Mouse (Mus musculus) limb, embryonic 10.5 days (tissue): ENCODE measurements at regions not wholly inside any gene's neighbourhood (a gene's known extent, or its start where the extent isn't known, plus 50 kb on each side); places are given as distances from the start of the nearest gene placed in this dataset.

Experiments used
- DNase-seq: peaks from one replicate; pipeline ENCODE4 v3.0.0-alpha.2; 2017; ENCODE audit warnings: low spot score
- H3K27ac ChIP-seq: fragments of 300-500 bp; sonication (generic); 2 replicates; pipeline ENCODE4 v1.5.1; 2016; ENCODE audit warnings: mild to moderate bottlenecking
- H3K27me3 ChIP-seq: fragments of 300-500 bp; sonication (generic); 2 replicates; pipeline ENCODE4 v1.6.1; 2016; ENCODE audit warnings: low read depth, mild to moderate bottlenecking; ENCODE audit not compliant: poor library complexity, severe bottlenecking
- H3K36me3 ChIP-seq: fragments of 300-500 bp; sonication (generic); 2 replicates; pipeline ENCODE4 v1.6.1; 2016; ENCODE audit warnings: mild to moderate bottlenecking, moderate library complexity
- H3K4me1 ChIP-seq: fragments of 300-500 bp; sonication (generic); 2 replicates; pipeline ENCODE4 v1.6.1; 2016
- H3K4me3 ChIP-seq: fragments of 300-500 bp; sonication (generic); 2 replicates; pipeline ENCODE4 v1.5.1; 2016; ENCODE audit warnings: mild to moderate bottlenecking, moderate library complexity
- H3K9me3 ChIP-seq: fragments of 300-500 bp; sonication (generic); replicated peaks from 2 replicates; pipeline ENCODE4 v1.6.1; 2016; ENCODE audit warnings: mild to moderate bottlenecking
- WGBS: fragments of 180-500 bp; shearing (Covaris S2); methylation state at CpG from one replicate; pipeline ENCODE4 v1.1.7; 2016; 5-methylcytosine and 5-hydroxymethylcytosine counted together

GRCm38 (mm10) chr10:24448001-24448561 is 147.2 kb upstream of the Ccn2 start:
- H3K9me3 ChIP-seq, result no peaks in the 10 kb centered on the region
- H3K36me3 ChIP-seq, result no peaks in the 10 kb centered on the region
- H3K4me3 ChIP-seq, result no peak overlapping the region
- no peak overlapping the region for H3K27ac ChIP-seq
- no peak for DNase-seq
- H3K27me3 ChIP-seq, result no peaks in the 10 kb centered on the region
- 0 out of 2 replicates have a peak, but pooled peaks cover 2% of the 10 kb centered on the region for H3K4me1 ChIP-seq
- 93% methylated on average over 9 of the region's 9 CpGs for WGBS

DNA sequence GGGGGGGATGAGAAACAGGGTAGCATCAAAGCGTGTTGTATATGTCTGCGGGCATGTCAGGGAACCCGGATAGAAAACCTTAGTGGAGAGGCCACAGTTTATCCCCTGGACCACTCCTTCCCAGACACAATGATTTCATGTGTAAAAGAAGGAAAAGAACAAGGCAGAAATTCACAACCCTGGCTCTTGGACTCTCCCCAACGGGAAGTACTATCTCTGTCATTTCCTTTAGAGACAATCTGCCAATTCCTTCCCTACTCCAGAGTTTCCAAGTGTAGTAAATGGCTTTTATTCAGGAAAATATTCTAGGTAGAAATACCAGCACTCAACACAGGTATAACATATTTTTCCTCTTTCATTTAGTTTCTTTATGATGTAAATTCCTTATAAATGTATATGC is 141.7 kb upstream of the Ccn2 start:
- Histone ChIP-seq H3K4me3 (no peak overlapping the region), H3K27me3 (no peaks in the 10 kb centered on the region), H3K4me1 (no peaks in the 10 kb centered on the region), H3K27ac (no peak overlapping the region), H3K9me3 (no peaks in the 10 kb centered on the region), H3K36me3 (no peaks in the 10 kb centered on the region)
- WGBS, result 89% methylated on average over 4 of the region's 4 CpGs
- DNase-seq, result no peak

GRCm38 (mm10) chr10:24458667-24459066 is 136.6 kb upstream of the Ccn2 start:
- WGBS, result 79% methylated on average over 2 of the region's 2 CpGs
- Histone ChIP-seq H3K36me3 (no peaks in the 10 kb centered on the region), H3K27me3 (no peaks in the 10 kb centered on the region), H3K4me1 (no peaks in the 10 kb centered on the region), H3K27ac (0 out of 2 replicates have a peak overlapping the region, but pooled peaks have one; percentile 54), H3K4me3 (no peak overlapping the region), H3K9me3 (no peaks in the 10 kb centered on the region)
- DNase-seq, result no peak

GRCm38 (mm10) chr10:24463873-24464272 is 131.4 kb upstream of the Ccn2 start:
- no peaks in the 10 kb centered on the region for H3K9me3 ChIP-seq
- WGBS, result 86% methylated on average over 1 of the region's 1 CpGs
- H3K4me3 ChIP-seq, result no peak overlapping the region
- H3K27me3 ChIP-seq, result no peaks in the 10 kb centered on the region
- no peaks in the 10 kb centered on the region for H3K4me1 ChIP-seq
- no peaks in the 10 kb centered on the region for H3K36me3 ChIP-seq
- no peak for DNase-seq
- no peak overlapping the region for H3K27ac ChIP-seq

DNA sequence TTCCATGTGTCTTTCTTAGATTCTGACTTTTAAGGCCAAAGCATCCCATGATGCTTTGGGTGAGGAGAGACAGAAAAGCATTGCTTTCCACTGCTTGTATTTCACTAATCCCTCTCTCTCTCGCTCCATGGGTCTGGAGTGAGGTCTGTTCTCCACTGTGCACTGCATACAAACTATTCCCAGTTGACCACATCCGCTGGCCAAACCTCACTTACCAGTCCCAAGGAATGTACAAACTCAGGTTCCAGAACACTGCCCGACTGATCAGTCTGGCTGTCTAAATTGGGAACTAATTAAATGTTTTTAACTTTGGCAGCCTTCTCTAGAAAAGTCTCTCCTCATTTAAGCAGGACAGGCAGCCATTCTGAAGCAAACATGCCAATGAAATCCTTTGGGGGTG is 130.9 kb upstream of the Ccn2 start:
- Histone ChIP-seq H3K9me3 (no peaks in the 10 kb centered on the region), H3K4me1 (no peaks in the 10 kb centered on the region), H3K4me3 (no peak overlapping the region), H3K36me3 (no peaks in the 10 kb centered on the region), H3K27ac (no peak overlapping the region), H3K27me3 (no peaks in the 10 kb centered on the region)
- WGBS, result 81% methylated on average over 3 of the region's 3 CpGs
- no peak for DNase-seq

DNA sequence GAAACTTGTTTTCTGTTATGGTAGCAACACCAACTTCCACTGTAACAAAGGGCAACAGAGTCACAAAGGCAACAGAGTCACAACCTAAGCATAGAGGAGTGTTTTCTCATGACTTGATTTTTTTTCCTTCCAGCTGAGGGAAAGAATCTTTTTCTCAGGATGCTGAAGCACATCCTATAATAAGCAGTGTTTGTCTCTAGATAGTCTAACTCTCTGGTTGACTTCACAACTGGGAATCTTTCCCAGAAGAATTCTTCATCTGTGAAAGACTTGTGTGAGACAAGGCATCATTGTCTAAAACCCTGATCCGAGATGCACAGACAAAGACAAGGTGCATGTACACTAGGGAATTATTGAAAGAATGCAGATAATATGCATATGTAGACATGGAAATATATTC is 125.5 kb upstream of the Ccn2 start:
- Histone ChIP-seq H3K9me3 (no peaks in the 10 kb centered on the region), H3K27ac (no peak overlapping the region), H3K4me3 (no peak overlapping the region), H3K27me3 (no peaks in the 10 kb centered on the region), H3K4me1 (no peaks in the 10 kb centered on the region), H3K36me3 (no peaks in the 10 kb centered on the region)
- no peak for DNase-seq
- WGBS, result 96% methylated on average over 1 of the region's 1 CpGs

DNA sequence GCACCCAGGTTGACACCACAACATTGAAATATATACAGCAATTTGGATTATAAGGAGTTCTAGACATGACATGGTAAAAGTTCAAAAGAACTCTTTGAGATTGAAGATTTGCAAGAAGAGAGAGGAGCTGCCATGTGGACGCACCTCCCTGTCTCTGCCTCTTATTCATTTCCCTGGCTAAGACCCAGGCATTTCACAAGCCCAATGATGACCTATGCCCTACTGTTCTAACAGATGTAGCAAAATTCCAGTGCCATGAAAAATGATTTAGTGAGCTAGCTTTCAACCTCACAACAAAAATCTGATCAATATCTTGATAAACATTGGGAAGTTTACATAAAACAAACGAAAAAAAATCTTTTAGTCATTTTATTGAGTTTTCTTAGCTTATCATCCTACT is 123.7 kb upstream of the Ccn2 start:
- H3K4me1 ChIP-seq, result no peaks in the 10 kb centered on the region
- H3K9me3 ChIP-seq, result no peaks in the 10 kb centered on the region
- no peak overlapping the region for H3K27ac ChIP-seq
- no peak for DNase-seq
- no peaks in the 10 kb centered on the region for H3K36me3 ChIP-seq
- H3K27me3 ChIP-seq, result no peaks in the 10 kb centered on the region
- 77% methylated on average over 2 of the region's 2 CpGs for WGBS
- H3K4me3 ChIP-seq, result no peak overlapping the region

DNA sequence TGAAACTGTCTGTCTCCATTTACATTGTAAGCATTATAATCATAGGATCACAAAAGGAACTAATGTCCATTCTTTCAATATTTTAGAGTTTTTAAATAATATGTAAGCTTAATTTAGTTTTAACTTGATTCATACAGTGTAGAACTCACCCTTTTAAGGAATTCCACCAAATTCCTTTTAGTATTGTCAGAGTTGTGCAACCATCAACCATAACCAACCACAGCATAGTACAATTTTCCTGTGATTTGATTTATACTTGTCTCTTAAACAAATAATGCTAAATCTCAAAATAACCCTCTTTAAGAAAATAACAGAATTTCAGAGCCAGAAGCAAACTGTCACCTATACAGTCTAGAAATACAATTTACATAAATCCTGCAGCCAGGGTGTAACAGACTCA is 119.0 kb upstream of the Ccn2 start:
- H3K27ac ChIP-seq, result no peak overlapping the region
- H3K4me1 ChIP-seq, result no peaks in the 10 kb centered on the region
- H3K4me3 ChIP-seq, result no peak overlapping the region
- H3K9me3 ChIP-seq, result no peaks in the 10 kb centered on the region
- H3K27me3 ChIP-seq, result no peaks in the 10 kb centered on the region
- no peaks in the 10 kb centered on the region for H3K36me3 ChIP-seq
- DNase-seq, result no peak

GRCm38 (mm10) chr10:24478535-24478934 is 116.7 kb upstream of the Ccn2 start:
- H3K36me3 ChIP-seq, result no peaks in the 10 kb centered on the region
- no peak overlapping the region for H3K4me3 ChIP-seq
- no peak overlapping the region for H3K27ac ChIP-seq
- WGBS, result 98% methylated on average over 2 of the region's 2 CpGs
- no peaks in the 10 kb centered on the region for H3K9me3 ChIP-seq
- H3K4me1 ChIP-seq, result peaks cover 11% of the 10 kb centered on the region
- DNase-seq, result no peak
- H3K27me3 ChIP-seq, result no peaks in the 10 kb centered on the region

DNA sequence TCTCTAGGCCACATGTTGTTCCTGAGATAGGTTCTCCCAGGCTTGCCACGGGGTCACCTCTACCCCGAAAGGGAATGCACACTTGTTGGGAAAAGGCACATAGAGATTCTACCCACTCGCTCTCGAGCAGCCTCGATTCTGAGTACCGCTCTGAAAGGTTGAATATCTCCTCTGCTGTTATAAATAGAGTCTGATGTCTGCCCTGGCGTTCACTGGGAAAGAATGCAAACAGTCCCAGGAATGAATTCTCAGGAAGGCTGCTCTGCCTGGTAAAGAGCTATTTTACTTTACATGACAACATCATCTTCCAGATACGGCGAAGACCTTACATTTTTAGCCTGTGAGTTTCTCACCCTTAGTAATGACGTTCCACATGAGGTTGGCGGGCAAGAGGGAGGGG is 116.1 kb upstream of the Ccn2 start:
- peaks cover 15% of the 10 kb centered on the region for H3K4me1 ChIP-seq
- H3K4me3 ChIP-seq, result no peak overlapping the region
- no peaks in the 10 kb centered on the region for H3K36me3 ChIP-seq
- H3K9me3 ChIP-seq, result no peaks in the 10 kb centered on the region
- no peak overlapping the region for H3K27ac ChIP-seq
- DNase-seq, result no peak
- H3K27me3 ChIP-seq, result no peaks in the 10 kb centered on the region
- 89% methylated on average over 11 of the region's 11 CpGs for WGBS

DNA sequence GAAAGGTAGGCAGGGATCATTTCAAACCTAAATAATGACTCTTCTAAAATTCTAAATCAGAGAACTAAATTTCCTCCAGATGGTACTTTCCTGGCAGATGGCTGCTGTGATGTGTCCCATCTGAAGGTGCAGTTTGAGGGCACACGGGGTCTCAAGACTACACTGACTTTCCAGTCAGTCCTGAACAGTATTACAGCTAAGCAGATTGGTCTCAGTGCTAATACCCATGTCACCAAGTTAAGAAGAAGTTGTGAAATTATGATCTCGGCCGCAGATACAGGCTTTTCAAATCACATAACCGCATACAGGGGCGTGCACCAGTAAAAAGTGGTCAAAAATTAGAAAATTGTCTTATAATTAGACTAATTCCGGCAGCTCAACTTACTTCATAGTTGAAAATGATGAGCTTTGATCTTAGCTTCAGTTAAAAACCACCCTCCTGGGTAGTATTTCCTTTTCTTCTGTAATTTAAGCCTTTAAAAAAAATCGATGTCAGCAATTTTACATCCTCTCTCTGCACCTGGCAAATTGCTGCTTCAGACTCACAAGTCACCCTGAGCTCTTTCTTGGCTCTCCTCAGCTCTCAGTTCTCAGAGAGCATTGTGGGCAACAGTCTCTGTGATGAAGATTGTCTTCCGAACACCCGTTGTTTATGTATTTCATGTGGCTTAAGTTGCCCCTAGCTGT is 113.2 kb upstream of the Ccn2 start:
- no peak for DNase-seq
- Histone ChIP-seq H3K27ac (no peak overlapping the region), H3K27me3 (no peaks in the 10 kb centered on the region), H3K9me3 (no peaks in the 10 kb centered on the region), H3K4me1 (peaks cover 20% of the 10 kb centered on the region), H3K36me3 (no peaks in the 10 kb centered on the region), H3K4me3 (no peak overlapping the region)
- 77% methylated on average over 9 of the region's 9 CpGs for WGBS

DNA sequence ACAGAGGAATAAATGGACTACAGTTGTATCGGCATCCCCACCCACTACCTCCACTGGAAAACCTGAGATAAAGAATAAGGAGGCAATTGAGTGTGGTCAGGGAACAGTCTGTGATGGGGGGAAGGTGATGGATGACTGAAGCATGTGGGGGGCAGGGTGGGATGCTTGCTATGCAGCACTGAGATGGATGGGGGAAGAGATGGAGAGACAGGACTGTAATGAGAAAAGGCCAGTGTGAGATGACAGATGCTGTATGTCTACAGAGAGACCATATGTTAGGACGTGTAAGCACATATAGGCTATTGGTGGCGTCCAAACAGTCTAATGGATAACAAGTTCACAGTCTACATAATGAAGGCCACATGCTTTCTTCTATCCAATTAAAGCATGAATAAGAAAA is 112.2 kb upstream of the Ccn2 start:
- H3K9me3 ChIP-seq, result no peaks in the 10 kb centered on the region
- 44% methylated on average over 3 of the region's 3 CpGs for WGBS
- no peak overlapping the region for H3K4me3 ChIP-seq
- H3K27me3 ChIP-seq, result no peaks in the 10 kb centered on the region
- peaks cover 20% of the 10 kb centered on the region for H3K4me1 ChIP-seq
- no peaks in the 10 kb centered on the region for H3K36me3 ChIP-seq
- no peak for DNase-seq
- H3K27ac ChIP-seq, result no peak overlapping the region

GRCm38 (mm10) chr10:24484101-24484660 is 111.1 kb upstream of the Ccn2 start:
- no peaks in the 10 kb centered on the region for H3K36me3 ChIP-seq
- WGBS, result 29% methylated on average over 5 of the region's 5 CpGs
- peaks cover 20% of the 10 kb centered on the region for H3K4me1 ChIP-seq
- no peak overlapping the region for H3K4me3 ChIP-seq
- no peak overlapping the region for H3K27ac ChIP-seq
- H3K27me3 ChIP-seq, result no peaks in the 10 kb centered on the region
- no peaks in the 10 kb centered on the region for H3K9me3 ChIP-seq
- no peak for DNase-seq

GRCm38 (mm10) chr10:24485461-24485860 is 109.8 kb upstream of the Ccn2 start:
- WGBS, result 75% methylated on average over 5 of the region's 5 CpGs
- H3K27ac ChIP-seq, result no peak overlapping the region

More at GRCm38 (mm10) chr10:24485461-24485860, 109.8 kb upstream of the Ccn2 start:
- no peaks in the 10 kb centered on the region for H3K27me3 ChIP-seq
- no peak for DNase-seq
- no peaks in the 10 kb centered on the region for H3K36me3 ChIP-seq
- H3K9me3 ChIP-seq, result no peaks in the 10 kb centered on the region
- peaks cover 20% of the 10 kb centered on the region for H3K4me1 ChIP-seq
- no peak overlapping the region for H3K4me3 ChIP-seq
